In the genomic region with DNA sequence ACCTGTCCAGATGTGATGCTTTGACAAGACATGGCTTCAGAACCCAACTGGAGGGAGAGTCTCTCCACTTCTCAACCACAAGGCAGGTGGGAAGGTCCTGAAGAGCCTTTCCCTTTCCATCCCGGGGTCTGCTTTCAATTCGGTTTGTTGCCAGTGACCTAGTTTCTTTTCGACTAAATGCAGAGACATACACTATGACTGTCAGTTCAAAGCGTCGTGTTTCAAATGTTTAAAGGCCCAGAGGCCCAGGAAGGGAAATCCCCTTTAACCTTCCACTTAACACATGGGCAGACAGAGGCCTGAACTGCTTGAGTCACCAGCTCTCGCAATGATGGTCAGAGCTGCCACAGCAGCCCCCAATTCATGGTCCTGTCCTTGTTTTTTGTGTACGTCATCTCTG, we compare ENCODE assay signal across 24 mouse cellular contexts.
DNase-seq lines count a peak whose midpoint lies in the region; ATAC-seq lines count a peak whose summit lies in the region.
"Had no signal": no experiment of that assay in that cellular context is flagged by ENCODE, and none has a peak within 500 bp of the region (broad histone marks: within the 10 kb centered on the region; RNA-seq: fewer than 3 reads in every experiment).

No protein-coding gene starts in this region.

- no peak overlapping the region for H3K9ac ChIP-seq in embryonic facial prominence, embryonic 14.5 days (ENCODE audit: low read depth, low read length)
- H3K9ac ChIP-seq: heart, embryonic 13.5 days; limb, embryonic 13.5 days; liver, embryonic 13.5 days; lung, embryonic 14.5 days; midbrain, embryonic 13.5 days; neural tube, embryonic 12.5 days had no signal

- H3K27ac ChIP-seq in embryonic facial prominence, embryonic 14.5 days (replicated peaks; ENCODE audit: low read depth, low read length), result no peak overlapping the region
- H3K27ac ChIP-seq: heart, embryonic 13.5 days; hindbrain, postnatal 0 days; limb, embryonic 13.5 days; liver, embryonic 13.5 days; midbrain, embryonic 13.5 days; neural tube, embryonic 12.5 days had no signal

- H3K27me3 ChIP-seq in embryonic facial prominence, embryonic 14.5 days (replicated peaks; ENCODE audit: control insufficient read depth, insufficient read depth, low read length), result no peaks in the 10 kb centered on the region
- H3K27me3 ChIP-seq: heart, embryonic 13.5 days; liver, embryonic 13.5 days; megakaryocyte, embryonic 14.5 days; midbrain, embryonic 13.5 days; neural tube, embryonic 12.5 days had no signal

- H3K4me3 ChIP-seq in embryonic facial prominence, embryonic 14.5 days (ENCODE audit: low read depth, low read length), result no peak overlapping the region
- H3K4me3 ChIP-seq: heart, embryonic 13.5 days; limb, embryonic 13.5 days; liver, embryonic 13.5 days; megakaryocyte, embryonic 14.5 days; midbrain, embryonic 13.5 days; neural tube, embryonic 12.5 days had no signal

- H3K9me3 ChIP-seq in embryonic facial prominence, embryonic 14.5 days (ENCODE audit: control insufficient read depth, low read length), result no peaks in the 10 kb centered on the region
- H3K9me3 ChIP-seq: heart, embryonic 13.5 days; liver, embryonic 13.5 days; midbrain, embryonic 13.5 days; neural tube, embryonic 12.5 days had no signal

- H3K36me3 ChIP-seq in embryonic facial prominence, embryonic 14.5 days (ENCODE audit: control insufficient read depth, insufficient read depth, low read length), result no peaks in the 10 kb centered on the region
- H3K36me3 ChIP-seq: heart, embryonic 13.5 days; limb, embryonic 13.5 days; liver, embryonic 13.5 days; midbrain, embryonic 13.5 days; neural tube, embryonic 12.5 days had no signal

- WGBS in embryonic facial prominence, embryonic 14.5 days, result 24% methylated on average over 7 of the region's 7 CpGs

- H3K4me2 ChIP-seq in embryonic facial prominence, embryonic 14.5 days (ENCODE audit: low read depth, low read length), result no peak overlapping the region
- H3K4me2 ChIP-seq: heart, embryonic 13.5 days; limb, embryonic 13.5 days; liver, embryonic 13.5 days; lung, embryonic 14.5 days; midbrain, embryonic 13.5 days; neural tube, embryonic 12.5 days had no signal

- peak; percentile 86 for ATAC-seq in CD4-positive, CD25-positive, alpha-beta regulatory T cell, adult 4 months
- ATAC-seq in embryonic facial prominence, embryonic 14.5 days (ENCODE audit: low read depth), result no peak
- ATAC-seq: forebrain, embryonic 16.5 days; hindbrain, postnatal 0 days; midbrain, embryonic 13.5 days had no signal

- peak; percentile 17 for DNase-seq in embryonic facial prominence, embryonic 14.5 days (ENCODE audit: low spot score)
- peak; percentile 32 for DNase-seq in retina, embryonic 14.5 days (ENCODE audit: low spot score)
- peak; percentile 32 for DNase-seq in thymus, postnatal 4 days
- DNase-seq in adipocyte (ENCODE audit: low spot score), result no peak
- DNase-seq in gastrocnemius, postnatal 4 days (ENCODE audit: low spot score in 2 of 2), result no peak
- DNase-seq in left cerebral cortex, postnatal 10 days (ENCODE audit: extremely low spot score in 1 of 2, low spot score in 2 of 2), result no peak
- DNase-seq: cerebellum, postnatal 36 days; embryo, embryonic 11 days; gastrocnemius, postnatal 10 days; heart, postnatal 14 days; kidney, adult 11 months; kidney, postnatal 4 days; liver, embryonic 13.5 days; right cerebral cortex, postnatal 25 days; spleen, adult 18-20 months had no signal

- intact Hi-C loops in left cerebral cortex, postnatal 10 days (cut with DNase I), result no loop called here

- H3K4me1 ChIP-seq in embryonic facial prominence, embryonic 14.5 days (ENCODE audit: control insufficient read depth, insufficient read depth, low read length), result no peaks in the 10 kb centered on the region
- H3K4me1 ChIP-seq: liver, embryonic 13.5 days; megakaryocyte, embryonic 14.5 days; midbrain, embryonic 13.5 days had no signal

Comparison
In these comparisons a context has a peak if more than half of its experiments do, and no peak if none do; other contexts are left out.
1. DNase-seq: peak in embryonic facial prominence, embryonic 14.5 days (single experiment), retina, embryonic 14.5 days (single experiment) and thymus, postnatal 4 days (single experiment); none in adipocyte (single experiment), gastrocnemius, postnatal 4 days (0 of 2) and left cerebral cortex, postnatal 10 days (0 of 2).